Mouse (Mus musculus) spleen, adult 2 months (tissue): Measurements from ENCODE around the gene Cryaa.

ENCODE experiments used
- CTCF ChIP-seq: fragments of 200-500 bp; IDR thresholded peaks from 2 replicates; pipeline ENCODE4 v1.5.1; 2011; ENCODE audit warnings: mild to moderate bottlenecking, inconsistent platforms; ENCODE audit not compliant: insufficient read depth, insufficient read length, insufficient replicate concordance; ENCODE audit errors: extremely low read depth
- POLR2A ChIP-seq: fragments of 200-500 bp; IDR thresholded peaks from 2 replicates; pipeline ENCODE4 v1.6.1; 2011; ENCODE audit warnings: low read depth, low read length, inconsistent platforms

GRCm38 (mm10) chr17:31656682-31657081, 20.9 kb upstream of the Cryaa start:
- TF ChIP-seq CTCF (no peak), POLR2A (no peak)
